Mouse (Mus musculus) heart, postnatal 4 days (tissue): Measurements from ENCODE around the gene Med12l. TPM values are rescaled to one million over a fixed set of nuclear protein-coding genes. Genes with fewer than 3 reads are reported as not detected.

Experiments
- DNase-seq: peaks from one replicate; pipeline ENCODE4 v3.0.0; 2021
- total RNA-seq, 2 experiments: library from RNA; stranded (reverse); gene quantifications; 2 replicates each; pipeline ENCODE4 v1.2.3; 2021

Gene Med12l
- total RNA-seq, 2 experiments from 2014 or later = 15.0 to 16.3 TPM

DNA sequence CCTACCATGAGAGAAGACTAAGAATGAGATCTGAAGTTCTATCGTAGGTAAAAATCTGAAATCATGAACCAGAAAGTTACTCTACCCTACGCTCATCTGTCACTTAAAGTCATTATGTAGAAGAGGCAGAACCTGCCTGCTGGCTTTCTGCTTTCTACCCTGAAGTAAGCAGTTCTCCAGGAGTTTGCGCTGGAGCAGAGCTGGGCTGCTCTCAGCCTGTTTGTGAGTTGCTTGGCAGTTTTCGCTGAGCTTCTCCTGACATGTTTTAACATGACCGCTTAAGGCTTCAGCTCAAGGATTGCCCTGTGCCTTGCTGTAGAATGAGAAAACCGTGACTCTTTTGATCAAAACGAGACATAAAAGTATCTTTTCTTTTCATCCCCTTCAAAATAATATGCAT is 188.5 kb downstream of the Med12l start:
- no peak for DNase-seq

DNA sequence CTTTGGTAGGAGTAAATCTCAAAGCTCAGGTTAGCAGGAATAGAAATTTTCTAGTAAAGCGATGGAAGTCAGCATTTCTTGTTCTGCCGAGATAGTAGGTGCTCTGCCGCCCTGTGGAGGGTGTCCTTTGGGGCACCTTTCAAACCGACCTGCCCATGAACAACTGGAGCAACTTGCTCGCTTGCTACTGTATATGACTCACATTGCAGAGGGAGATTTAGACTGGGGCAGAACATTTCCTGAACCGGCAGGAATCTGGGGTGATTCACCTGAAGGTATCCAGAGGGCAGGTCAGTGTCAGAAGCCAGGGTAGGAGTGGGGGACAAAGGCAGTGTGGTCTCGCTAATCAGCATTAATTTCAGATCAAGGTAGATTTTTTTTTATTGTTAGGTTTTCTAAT is 189.3 kb downstream of the Med12l start, which contains the start of gene Gpr87:
TSS of gene Gpr87 (minus strand) at position 167 of the 400 bp plus-strand sequence.
- no peak for DNase-seq

DNA sequence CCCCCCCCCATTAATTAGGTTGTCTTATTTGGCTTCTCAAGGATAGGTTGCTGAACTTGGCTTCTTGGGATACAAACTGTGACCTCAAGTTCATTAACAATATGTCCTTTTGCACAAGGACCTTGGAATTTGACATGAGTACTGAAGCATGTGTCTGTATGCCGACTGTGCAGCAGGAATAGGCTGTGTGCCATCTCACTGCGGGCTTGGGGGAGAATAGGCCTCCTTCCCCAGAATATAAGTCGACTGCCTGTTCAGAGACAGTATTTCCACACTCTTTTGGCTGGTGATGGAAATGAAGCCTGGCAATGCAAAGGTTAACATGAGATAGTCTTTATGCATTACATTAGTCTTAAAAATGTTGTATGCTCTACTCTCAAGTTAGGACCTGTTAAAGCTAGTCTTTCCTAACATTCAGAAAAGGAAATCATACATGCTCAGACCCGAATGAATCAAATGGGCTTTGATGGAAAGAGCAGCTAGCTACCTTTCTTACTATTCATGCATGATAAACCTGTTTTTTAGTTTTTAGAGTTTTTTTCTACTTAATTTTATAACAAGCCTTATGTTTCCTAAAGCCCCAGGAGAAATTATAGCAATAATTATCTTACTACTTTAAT is 191.8 kb downstream of the Med12l start:
- DNase-seq = no peak

GRCm38 (mm10) chr3:59203802-59204520 is 198.3 kb downstream of the Med12l start:
- DNase-seq = no peak

GRCm38 (mm10) chr3:59204719-59205503 is 199.3 kb downstream of the Med12l start:
- DNase-seq = peak; percentile 25

DNA sequence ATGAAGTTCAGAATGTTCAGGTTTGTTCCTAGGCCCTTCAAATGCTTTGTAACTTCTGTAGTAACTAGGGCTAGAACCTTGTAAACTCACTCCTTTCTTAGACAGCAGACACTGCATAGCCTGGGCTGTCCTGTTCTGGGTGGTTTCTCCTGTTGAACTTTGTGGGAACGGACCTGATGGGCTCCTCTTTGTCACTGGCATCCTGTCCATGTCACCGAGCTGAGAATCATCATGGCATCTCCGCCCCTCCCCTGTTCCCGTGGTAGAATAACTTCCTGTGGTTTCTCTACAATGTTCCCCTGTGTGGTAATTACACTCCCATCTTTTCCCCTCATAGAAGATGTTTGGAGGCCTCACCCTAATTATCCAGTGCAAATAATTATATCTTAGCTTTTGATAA is 200.3 kb downstream of the Med12l start:
- no peak for DNase-seq

GRCm38 (mm10) chr3:59208650-59209548 is 203.3 kb downstream of the Med12l start:
- peak; percentile 21 for DNase-seq

DNA sequence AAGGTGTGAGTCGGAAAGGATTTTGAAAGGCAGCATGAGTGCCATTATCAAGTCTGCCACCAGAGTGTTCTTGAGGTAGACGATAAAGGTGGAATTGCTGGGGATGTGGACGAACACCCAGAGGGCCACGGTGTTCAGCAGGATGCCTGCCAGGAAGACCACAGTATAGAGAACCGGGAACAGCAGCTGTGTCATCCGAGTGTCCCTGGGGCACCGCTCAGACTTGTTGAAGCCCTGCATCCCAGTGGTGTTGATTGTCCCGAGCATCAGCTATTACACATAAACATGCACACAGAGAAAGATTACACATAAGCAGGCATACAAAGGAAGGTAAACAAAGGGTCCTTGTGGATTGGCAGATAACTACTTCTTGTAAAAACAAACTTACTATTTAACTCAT is 204.5 kb downstream of the Med12l start:
- no peak for DNase-seq

- DNase-seq = no peak
Observed at GRCm38 (mm10) chr3:59210727-59211126, 205.1 kb downstream of the Med12l start, which contains the start of gene P2ry13. Gene P2ry13, minus strand, starts transcription at chr3:59210882.

GRCm38 (mm10) chr3:59211784-59212183 is 206.2 kb downstream of the Med12l start:
- DNase-seq = no peak

GRCm38 (mm10) chr3:59212404-59212803 is 206.8 kb downstream of the Med12l start:
- DNase-seq = no peak

- DNase-seq = no peak
Observed at GRCm38 (mm10) chr3:59217211-59217610, 211.6 kb downstream of the Med12l start.

DNA sequence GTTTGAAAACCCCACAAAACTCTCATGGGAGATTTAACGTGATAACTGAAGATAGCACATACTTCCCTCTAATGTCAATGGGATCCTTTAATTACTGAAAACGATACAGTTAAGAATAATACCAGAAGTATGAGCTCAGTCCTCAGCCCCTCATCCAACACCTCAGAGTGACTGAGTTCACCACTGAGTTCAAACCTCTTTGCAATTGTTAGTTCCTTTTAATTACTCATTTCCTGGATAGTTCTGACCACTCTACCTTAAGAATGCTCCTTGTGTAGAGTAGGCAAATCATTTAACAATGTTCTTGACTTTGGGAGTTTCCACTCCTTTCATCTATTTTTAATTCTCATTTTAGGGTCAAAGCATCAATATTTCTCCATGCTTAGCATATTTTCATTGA is 213.7 kb downstream of the Med12l start:
- DNase-seq = no peak

- DNase-seq = no peak
Observed at GRCm38 (mm10) chr3:59222303-59222702, 216.7 kb downstream of the Med12l start.

DNA sequence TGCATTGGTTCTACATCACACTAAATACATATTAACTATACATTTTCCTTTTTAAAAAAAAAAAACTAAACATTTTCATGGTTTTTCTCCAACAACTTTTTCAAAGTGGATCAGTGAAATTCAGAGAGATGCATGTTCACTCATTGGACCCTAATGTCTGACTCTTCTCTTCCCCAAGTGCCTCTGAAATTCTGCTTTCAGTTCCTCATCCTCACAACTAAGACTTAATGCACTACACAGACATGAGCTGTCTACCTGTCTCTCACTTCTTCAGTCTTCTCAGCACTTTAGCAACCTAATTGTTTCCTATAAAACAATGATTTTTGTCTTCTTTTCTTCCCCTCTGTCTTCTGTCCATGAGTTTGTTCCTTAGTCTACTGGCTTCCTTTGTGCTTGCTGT is 219.8 kb downstream of the Med12l start:
- DNase-seq = no peak

GRCm38 (mm10) chr3:59227696-59228095 is 222.1 kb downstream of the Med12l start:
- no peak for DNase-seq

DNA sequence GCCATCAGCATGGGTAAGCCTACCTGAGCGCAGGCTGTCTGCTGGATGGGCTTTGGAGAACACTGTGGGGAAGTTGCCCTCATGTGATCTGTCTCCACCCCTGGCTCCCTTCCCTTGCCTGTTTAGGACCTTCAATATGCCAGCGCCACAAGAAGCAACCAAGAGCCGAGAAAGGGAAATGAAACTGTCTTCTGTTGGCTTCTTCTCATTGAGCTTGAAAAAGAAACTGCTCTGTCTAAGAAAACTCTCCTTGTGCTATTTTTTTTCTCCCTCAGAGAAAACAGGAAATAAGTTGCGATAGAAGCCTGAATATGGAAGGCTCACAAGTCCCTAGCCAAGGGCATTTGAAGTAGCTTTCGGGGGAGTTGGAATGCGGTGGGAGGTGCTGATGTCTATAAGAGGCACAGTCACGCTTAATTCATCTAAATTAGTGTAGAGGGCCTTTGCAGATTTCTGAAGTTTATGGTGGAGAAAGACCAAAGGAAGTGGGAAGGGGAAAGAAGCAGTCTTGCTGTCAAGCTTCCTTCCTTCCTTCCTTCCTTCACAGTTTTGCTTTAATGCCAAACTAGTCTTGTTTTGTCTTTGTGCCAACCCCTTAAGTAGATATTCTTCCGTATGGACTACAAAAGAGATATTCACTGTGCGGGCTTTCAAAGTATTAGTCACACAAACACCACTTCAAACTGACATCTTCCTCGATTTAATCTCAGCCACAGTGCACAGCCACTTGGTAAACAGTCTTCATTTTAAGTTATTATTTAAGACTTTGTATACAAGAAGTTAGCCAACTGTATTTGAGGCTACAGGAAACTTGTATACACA is 223.3 kb downstream of the Med12l start:
- DNase-seq = peak; percentile 34

GRCm38 (mm10) chr3:59230912-59231311 is 225.3 kb downstream of the Med12l start:
- DNase-seq = no peak

DNA sequence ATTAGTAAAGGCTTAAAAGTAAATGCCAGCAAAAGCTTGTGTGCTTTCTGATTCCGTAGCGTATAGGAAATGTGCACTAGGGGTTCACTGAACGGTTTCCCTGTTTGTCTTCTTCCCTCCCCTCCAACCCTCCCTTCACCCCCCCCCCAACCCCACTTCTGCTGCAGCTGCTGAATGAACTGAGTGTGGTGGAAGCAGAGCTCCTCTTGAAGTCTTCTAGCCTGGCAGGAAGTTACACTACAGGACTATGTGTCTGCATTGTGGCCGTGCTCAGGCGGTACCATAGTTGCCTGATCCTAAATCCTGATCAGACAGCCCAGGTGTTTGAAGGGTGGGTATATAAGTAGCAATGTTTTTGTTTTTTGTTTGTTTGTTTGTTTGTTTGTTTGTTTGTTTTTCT is 229.3 kb downstream of the Med12l start:
- DNase-seq = no peak

DNA sequence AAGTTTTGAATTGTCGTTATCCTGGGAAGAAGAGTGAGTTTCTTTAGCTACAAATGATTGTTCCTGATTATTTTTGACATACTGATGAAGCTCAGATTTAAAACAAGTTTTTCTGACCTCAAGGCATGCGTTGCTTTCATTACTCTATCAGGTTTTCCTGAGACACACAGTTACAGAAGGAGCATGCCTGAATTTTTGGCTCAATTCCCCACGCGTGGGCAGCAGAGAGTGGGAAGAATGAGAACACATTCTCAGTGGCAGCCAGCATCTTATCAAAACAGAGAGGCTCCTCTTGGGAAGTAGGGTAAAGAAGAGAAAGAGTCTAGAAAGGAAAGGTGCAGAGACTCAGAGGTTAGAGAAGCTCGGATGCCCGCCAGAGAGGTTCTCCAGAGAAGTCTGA is 237.8 kb downstream of the Med12l start:
- peak; percentile 59 for DNase-seq

GRCm38 (mm10) chr3:59248031-59248430 is 242.4 kb downstream of the Med12l start:
- DNase-seq = no peak
